In the genomic region with DNA sequence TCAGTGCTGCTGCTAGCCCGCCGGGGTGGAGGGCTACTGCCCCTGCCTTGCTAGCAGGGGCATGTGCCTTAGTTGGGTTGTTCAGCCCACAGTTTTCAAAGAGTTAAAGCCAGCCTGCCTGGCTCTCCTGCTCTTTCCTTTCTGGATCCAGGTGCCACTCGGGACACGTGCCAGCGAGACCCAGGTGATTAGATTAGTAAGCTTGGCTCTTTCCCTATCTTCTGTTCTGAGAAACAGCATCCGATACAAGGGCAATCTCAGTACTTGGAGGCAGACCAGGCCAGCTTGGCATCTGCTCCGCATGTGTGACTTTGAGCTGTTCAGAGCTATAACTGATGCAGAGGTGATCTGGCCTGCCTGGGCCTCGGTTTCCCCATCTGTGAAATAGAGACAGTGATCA, we compare ENCODE assay signal across 23 mouse cellular contexts.
DNase-seq lines count a peak whose midpoint lies in the region; ATAC-seq and TF ChIP-seq lines count a peak whose summit lies in the region.
"Had no signal": no experiment of that assay in that cellular context is flagged by ENCODE, and none has a peak within 500 bp of the region (broad histone marks: within the 10 kb centered on the region; RNA-seq: fewer than 3 reads in every experiment).

No protein-coding gene starts in this region.

- peak; percentile 43 for DNase-seq in cerebellum, adult 11 months
- DNase-seq in hindbrain, postnatal 0 days (ENCODE audit: low spot score): peak; percentile 20
- DNase-seq in hindbrain, embryonic 10.5 days (ENCODE audit: low spot score): no peak
- peak; percentile 48 for DNase-seq in brain, adult 2 months (ENCODE audit: low read depth, low spot score)
- peak; percentile 63 to 68 for DNase-seq in cerebellum, postnatal 10 days
- no peak for DNase-seq in right cerebral cortex, postnatal 25 days
- DNase-seq in ovary, postnatal 10 days (ENCODE audit: low spot score): no peak
- DNase-seq: adrenal gland, postnatal 36 days; gastrocnemius, postnatal 14 days; kidney, adult 18-20 months; layer of hippocampus, adult 9-11 months; lung, postnatal 4 days; thymus, adult 2 months had no signal

- no peak for TF ChIP-seq CTCF in hindbrain, postnatal 0 days (IDR thresholded peaks at IDR 0.05; ENCODE audit: low read depth)

- no peak for ATAC-seq in cerebellum, adult (ENCODE audit: insufficient number of reproducible peaks, low FRiP score, low TSS enrichment)
- ATAC-seq in hindbrain, postnatal 0 days: no peak
- ATAC-seq: forebrain, embryonic 16.5 days; inflammation-experienced regulatory T-cells, adult 6 months; midbrain, embryonic 15.5 days had no signal

- peaks cover 7% of the 10 kb centered on the region; the same call in 1 of the 2 replicates for H3K4me1 ChIP-seq in hindbrain, postnatal 0 days (ENCODE audit: insufficient read depth, low read length)
- peaks cover 32% of the 10 kb centered on the region for H3K4me1 ChIP-seq in hindbrain, embryonic 10.5 days (replicated peaks)
- H3K4me1 ChIP-seq: heart, embryonic 15.5 days; limb, embryonic 15.5 days had no signal

- H3K9ac ChIP-seq in hindbrain, postnatal 0 days (replicated peaks; ENCODE audit: low read length): no peak overlapping the region
- H3K9ac ChIP-seq: heart, embryonic 15.5 days; limb, embryonic 15.5 days; midbrain, embryonic 15.5 days had no signal

- no peak overlapping the region for H3K4me2 ChIP-seq in hindbrain, postnatal 0 days (ENCODE audit: low read depth, low read length)
- H3K4me2 ChIP-seq: heart, embryonic 15.5 days; limb, embryonic 15.5 days; midbrain, embryonic 15.5 days had no signal

- 37% methylated on average over 8 of the region's 8 CpGs for WGBS in hindbrain, postnatal 0 days
- WGBS in hindbrain, embryonic 10.5 days: 73% methylated on average over 8 of the region's 8 CpGs

- no peaks in the 10 kb centered on the region for H3K9me3 ChIP-seq in hindbrain, postnatal 0 days (ENCODE audit: low read length)
- H3K9me3 ChIP-seq in hindbrain, embryonic 10.5 days: no peaks in the 10 kb centered on the region
- H3K9me3 ChIP-seq: embryonic facial prominence, embryonic 10.5 days; heart, embryonic 15.5 days; limb, embryonic 15.5 days; midbrain, embryonic 15.5 days had no signal

- no peaks in the 10 kb centered on the region for H3K27me3 ChIP-seq in hindbrain, postnatal 0 days (ENCODE audit: insufficient read depth, low read length)
- peaks cover 15% of the 10 kb centered on the region for H3K27me3 ChIP-seq in hindbrain, embryonic 10.5 days (ENCODE audit: insufficient read depth, poor library complexity, severe bottlenecking)
- H3K27me3 ChIP-seq: heart, embryonic 15.5 days; limb, embryonic 15.5 days; midbrain, embryonic 15.5 days had no signal

- H3K36me3 ChIP-seq in hindbrain, postnatal 0 days (ENCODE audit: insufficient read depth, low read length): no peaks in the 10 kb centered on the region
- H3K36me3 ChIP-seq in hindbrain, embryonic 10.5 days: no peaks in the 10 kb centered on the region
- H3K36me3 ChIP-seq: embryonic facial prominence, embryonic 10.5 days; heart, embryonic 15.5 days; limb, embryonic 15.5 days; midbrain, embryonic 15.5 days had no signal

- no peak overlapping the region for H3K4me3 ChIP-seq in hindbrain, postnatal 0 days (ENCODE audit: low read length)
- H3K4me3 ChIP-seq in hindbrain, embryonic 10.5 days: no peak overlapping the region
- H3K4me3 ChIP-seq: embryonic facial prominence, embryonic 10.5 days; heart, adult 2 months; heart, embryonic 15.5 days; left cerebral cortex, adult 2 months; limb, embryonic 15.5 days; midbrain, embryonic 15.5 days; myocyte had no signal

- no peak overlapping the region for H3K27ac ChIP-seq in hindbrain, postnatal 0 days
- no peak overlapping the region for H3K27ac ChIP-seq in hindbrain, embryonic 10.5 days
- H3K27ac ChIP-seq: embryonic facial prominence, embryonic 10.5 days; heart, adult 2 months; heart, embryonic 15.5 days; left cerebral cortex, adult 2 months; limb, embryonic 15.5 days; midbrain, embryonic 15.5 days had no signal

Comparison
In these comparisons a context has a peak if more than half of its experiments do, and no peak if none do; other contexts are left out.
1. DNase-seq: peak in cerebellum, adult 11 months (single experiment), hindbrain, postnatal 0 days (single experiment), brain, adult 2 months (single experiment) and cerebellum, postnatal 10 days (2 of 2); none in hindbrain, embryonic 10.5 days (single experiment), right cerebral cortex, postnatal 25 days (single experiment) and ovary, postnatal 10 days (single experiment).